Mouse (Mus musculus) kidney, postnatal 0 days (tissue): ENCODE measurements around the gene Lurap1. TPM values are rescaled to one million over a fixed set of nuclear protein-coding genes. Genes with fewer than 3 reads are reported as not detected.

ENCODE experiments used
- ATAC-seq: fragments of 200-750 bp; cut with Nextera tagmentation; replicated peaks from 2 replicates; pipeline ENCODE4 v1.8.0; 2017; ENCODE audit warnings: low read depth, moderate number of reproducible peaks, moderate TSS enrichment, moderate library complexity; ENCODE audit not compliant: low FRiP score
- DNase-seq: peaks from one replicate; pipeline ENCODE4 v3.0.0-alpha.2; 2016; ENCODE audit warnings: low spot score
- H3K27ac ChIP-seq: fragments of 300-500 bp; sonication (generic); 2 replicates; pipeline ENCODE4 v1.5.1; 2014; ENCODE audit warnings: mild to moderate bottlenecking
- H3K27me3 ChIP-seq: fragments of 300-500 bp; sonication (generic); 2 replicates; pipeline ENCODE4 v1.6.1; 2014; ENCODE audit warnings: low read length, mixed read lengths; ENCODE audit not compliant: insufficient read depth
- H3K36me3 ChIP-seq: fragments of 300-500 bp; sonication (generic); 2 replicates; pipeline ENCODE4 v1.6.1; 2014; ENCODE audit warnings: low read length, mixed read lengths; ENCODE audit not compliant: insufficient read depth
- H3K4me1 ChIP-seq: fragments of 300-500 bp; sonication (generic); replicated peaks from 2 replicates; pipeline ENCODE4 v1.6.1; 2014; ENCODE audit warnings: antibody characterized with exemption, low read length, mixed read lengths; ENCODE audit not compliant: insufficient read depth
- H3K4me2 ChIP-seq: fragments of 300-500 bp; sonication (generic); 2 replicates; pipeline ENCODE4 v1.6.1; 2014; ENCODE audit warnings: mild to moderate bottlenecking, low read length, moderate library complexity, mixed read lengths
- H3K4me3 ChIP-seq: fragments of 300-500 bp; sonication (generic); replicated peaks from 2 replicates; pipeline ENCODE4 v1.5.1; 2014; ENCODE audit warnings: low read depth, low read length
- H3K9ac ChIP-seq: fragments of 300-500 bp; sonication (generic); 2 replicates; pipeline ENCODE4 v1.6.1; 2014; ENCODE audit warnings: low read depth, low read length
- H3K9me3 ChIP-seq: fragments of 300-500 bp; sonication (generic); replicated peaks from 2 replicates; pipeline ENCODE4 v1.6.1; 2016; ENCODE audit warnings: low read length, inconsistent platforms, mixed read lengths
- CTCF ChIP-seq: IDR thresholded peaks from 2 replicates; pipeline ENCODE4 v1.5.1; 2016; ENCODE audit warnings: antibody characterized with exemption, low read depth, mild to moderate bottlenecking, moderate library complexity
- WGBS: fragments of 180-500 bp; shearing (Covaris S2); extraction: QIAGEN DNeasy Blood & Tissue Kit; methylation state at CpG from one replicate; pipeline ENCODE4 v1.1.7; 2014; 5-methylcytosine and 5-hydroxymethylcytosine counted together
- polyA plus RNA-seq: library from polyadenylated mRNA; unstranded; fragments of >200 nt; fragmentation: Nextera tagmentation; extraction: Ambion mirVana; gene quantifications from 2 replicates; pipeline ENCODE4 v1.2.1, GENCODE M21; 2015

Gene Lurap1
- polyA plus RNA-seq: 4.5 and 4.9 TPM in 2 replicates

GRCm38 (mm10) chr4:116151238-116151637 lies at the start of gene Lurap1:
Lurap1 (minus strand) TSS chr4:116151338.
- peak within 1 kb of the TSS; percentile 95 for H3K9ac ChIP-seq
- ATAC-seq (no peak), DNase-seq (no peak)
- no peaks in the 10 kb centered on the region for H3K27me3 ChIP-seq
- no peak for TF ChIP-seq CTCF
- peak within 1 kb of the TSS; percentile 91 for H3K27ac ChIP-seq
- peaks cover 35% of the 10 kb centered on the region for H3K36me3 ChIP-seq
- peak within 1 kb of the TSS; percentile 79 for H3K4me3 ChIP-seq
- WGBS: 68% methylated on average over 6 of the region's 6 CpGs
- H3K9me3 ChIP-seq: no peaks in the 10 kb centered on the region
- peak within 1 kb of the TSS; percentile 79 for H3K4me2 ChIP-seq
- H3K4me1 ChIP-seq: peaks cover 11% of the 10 kb centered on the region

- DNase-seq: no peak
- no peaks in the 10 kb centered on the region for H3K27me3 ChIP-seq
- no peaks in the 10 kb centered on the region for H3K4me1 ChIP-seq
- no peak for ATAC-seq
- no peak overlapping the region for H3K4me2 ChIP-seq
- no peak overlapping the region for H3K27ac ChIP-seq
- TF ChIP-seq CTCF: peak; percentile 48
- H3K36me3 ChIP-seq: no peaks in the 10 kb centered on the region
- H3K9ac ChIP-seq: no peak overlapping the region
- no peak overlapping the region for H3K4me3 ChIP-seq
- 77% methylated on average over 2 of the region's 2 CpGs for WGBS
- no peaks in the 10 kb centered on the region for H3K9me3 ChIP-seq
Measured at GRCm38 (mm10) chr4:116198422-116198821, 47.3 kb upstream of the Lurap1 start.

- Histone ChIP-seq H3K4me3 (no peak overlapping the region), H3K36me3 (no peaks in the 10 kb centered on the region), H3K4me1 (no peaks in the 10 kb centered on the region), H3K27ac (no peak overlapping the region), H3K27me3 (no peaks in the 10 kb centered on the region), H3K9ac (no peak overlapping the region), H3K4me2 (no peak overlapping the region), H3K9me3 (no peaks in the 10 kb centered on the region)
- ATAC-seq (no peak), DNase-seq (no peak)
- no peak for TF ChIP-seq CTCF
- 71% methylated on average over 9 of the region's 9 CpGs for WGBS
Measured at GRCm38 (mm10) chr4:116193583-116194383, 42.6 kb upstream of the Lurap1 start.

- no peak overlapping the region for H3K4me2 ChIP-seq
- no peak overlapping the region for H3K4me3 ChIP-seq
- H3K27ac ChIP-seq: no peak overlapping the region
- WGBS: 26% methylated on average over 4 of the region's 4 CpGs
- ATAC-seq (no peak), DNase-seq (peak; percentile 46)
- H3K4me1 ChIP-seq: no peaks in the 10 kb centered on the region
- H3K36me3 ChIP-seq: no peaks in the 10 kb centered on the region
- no peak for TF ChIP-seq CTCF
- H3K27me3 ChIP-seq: no peaks in the 10 kb centered on the region
- no peak overlapping the region for H3K9ac ChIP-seq
- no peaks in the 10 kb centered on the region for H3K9me3 ChIP-seq
Measured at GRCm38 (mm10) chr4:116192286-116192835, 41.2 kb upstream of the Lurap1 start.

GRCm38 (mm10) chr4:116185083-116185482 lies 33.9 kb upstream of the Lurap1 start:
- no peak for ATAC-seq
- H3K27me3 ChIP-seq: no peaks in the 10 kb centered on the region; the same call in 1 of the 2 replicates

GRCm38 (mm10) chr4:116182745-116183144 lies 31.6 kb upstream of the Lurap1 start:
- ATAC-seq (no peak), DNase-seq (peak; percentile 47)
- WGBS: 8% methylated on average over 12 of the region's 12 CpGs

More at GRCm38 (mm10) chr4:116185083-116185482, 33.9 kb upstream of the Lurap1 start:
- no peak overlapping the region for H3K9ac ChIP-seq
- H3K4me2 ChIP-seq: no peak overlapping the region
- H3K27ac ChIP-seq: no peak overlapping the region
- no peak for DNase-seq
- 81% methylated on average over 4 of the region's 4 CpGs for WGBS
- TF ChIP-seq CTCF: no peak
- H3K4me1 ChIP-seq: 0 out of 2 replicates have a peak, but pooled peaks cover 7% of the 10 kb centered on the region
- H3K9me3 ChIP-seq: no peaks in the 10 kb centered on the region
- H3K36me3 ChIP-seq: no peaks in the 10 kb centered on the region
- no peak overlapping the region for H3K4me3 ChIP-seq

More at GRCm38 (mm10) chr4:116182745-116183144, 31.6 kb upstream of the Lurap1 start:
- Histone ChIP-seq H3K4me3 (no peak overlapping the region), H3K27ac (peak overlapping the region; percentile 64), H3K27me3 (no peaks in the 10 kb centered on the region; the same call in 1 of the 2 replicates), H3K36me3 (no peaks in the 10 kb centered on the region), H3K9ac (0 out of 2 replicates have a peak overlapping the region, but pooled peaks have one; percentile 4), H3K9me3 (no peaks in the 10 kb centered on the region), H3K4me1 (0 out of 2 replicates have a peak, but pooled peaks cover 7% of the 10 kb centered on the region), H3K4me2 (peak overlapping the region; percentile 36)
- no peak for TF ChIP-seq CTCF
